Mouse (Mus musculus): ENCODE data around the gene Myof.

Myof gene

DNA sequence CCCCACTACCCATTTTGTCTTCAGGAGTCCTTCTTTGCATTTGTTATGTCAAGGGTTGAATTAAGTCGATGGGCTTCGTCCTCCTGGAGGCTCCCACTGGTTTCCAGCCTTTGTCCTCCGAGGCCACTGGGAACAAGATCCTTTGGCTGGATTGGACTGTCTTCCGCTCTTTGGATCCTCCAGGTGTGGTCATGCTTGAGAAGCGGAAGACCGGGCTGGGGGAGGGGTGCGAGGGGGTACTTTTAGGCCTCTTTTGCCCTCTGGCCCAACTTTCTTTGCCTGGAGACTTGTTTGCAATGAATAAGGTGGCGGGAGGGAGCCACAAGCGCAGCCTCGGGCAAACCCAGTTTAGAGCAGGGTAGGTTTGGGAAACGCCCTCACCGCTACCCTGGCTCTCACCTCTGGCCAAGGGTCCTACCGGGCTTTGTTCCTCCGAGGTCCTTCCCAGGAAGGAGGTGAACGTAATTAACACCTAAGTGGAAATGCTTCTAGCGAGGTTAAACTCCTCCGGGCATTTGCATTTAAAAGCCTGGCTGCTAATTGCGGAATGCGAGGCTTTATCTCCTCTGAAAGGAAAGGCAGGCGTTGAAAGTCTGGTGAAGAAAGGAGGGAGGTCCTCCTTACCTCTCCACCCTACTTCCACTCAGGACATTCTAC is 165.7 kb downstream of the Myof start:
- no peak for DNase-seq (ENCODE audit: low read depth, low spot score)

DNA sequence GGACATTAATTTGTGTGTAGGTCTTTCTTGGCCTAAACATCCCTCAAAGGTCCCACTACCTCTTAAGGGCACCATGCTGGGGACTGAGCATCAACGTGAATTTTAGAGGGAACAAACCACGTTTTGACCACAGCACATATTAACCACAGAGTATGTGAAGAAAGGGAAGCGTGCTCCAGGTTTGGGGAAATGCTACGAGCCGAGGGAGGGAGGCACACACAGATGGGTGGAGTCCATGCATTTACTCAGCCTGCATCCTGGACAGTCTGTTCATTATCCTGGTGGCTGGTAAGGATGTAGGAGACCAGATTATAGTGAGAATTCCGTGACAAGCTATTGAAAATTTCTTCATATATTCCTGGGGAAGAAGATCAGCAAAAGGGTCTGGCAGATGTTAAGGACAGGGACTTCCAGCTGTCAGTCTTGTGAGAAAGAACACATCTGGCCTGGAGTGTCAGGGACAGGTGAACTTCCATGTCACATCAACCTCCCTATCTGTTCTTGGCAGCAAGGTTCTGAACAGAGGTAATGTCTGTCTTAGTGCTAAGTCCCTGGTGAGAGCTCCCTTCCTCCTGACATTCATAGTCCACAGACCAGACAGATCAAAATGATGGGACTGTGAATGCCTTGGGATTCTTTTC is 166.7 kb downstream of the Myof start:
- DNase-seq (ENCODE audit: low read depth, low spot score): no peak

DNA sequence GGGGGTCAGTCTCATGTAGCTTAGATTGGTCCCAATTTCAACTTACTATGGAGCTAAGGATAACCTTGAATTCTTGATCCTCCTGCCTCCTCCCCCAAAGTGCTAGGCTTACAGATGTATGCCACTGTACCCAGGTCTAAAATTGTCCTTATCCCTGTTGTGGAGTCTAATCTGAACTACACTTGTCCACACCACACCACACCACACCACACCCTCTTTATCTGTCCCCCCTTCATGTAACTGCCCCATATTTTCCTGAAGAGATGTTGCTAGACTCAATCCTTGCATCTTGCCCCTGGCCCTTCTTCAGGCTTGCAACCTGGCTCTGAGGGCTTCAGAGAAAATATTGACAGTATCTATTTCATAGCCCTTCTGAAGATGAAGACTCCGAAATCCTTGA is 169.9 kb downstream of the Myof start:
- DNase-seq (ENCODE audit: low read depth, low spot score): no peak

DNA sequence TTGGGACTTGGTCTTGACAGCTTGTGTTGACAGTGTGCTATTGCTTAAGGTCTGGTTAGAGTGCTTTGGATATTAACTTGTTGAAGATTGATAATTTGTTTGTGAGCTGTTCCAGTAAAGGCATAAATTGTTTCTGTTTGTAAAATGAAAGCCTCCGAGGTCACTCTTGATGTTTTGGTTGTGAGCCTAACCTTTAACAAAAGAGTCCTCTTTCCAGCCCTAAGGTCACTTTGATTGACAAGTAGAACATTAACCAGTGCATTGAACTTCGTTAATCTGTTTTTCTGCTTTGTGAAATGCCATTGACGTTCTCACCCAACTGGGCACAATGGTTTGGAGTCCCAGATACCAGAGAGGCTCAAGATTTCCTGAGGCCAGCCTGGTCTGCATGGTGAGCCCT is 175.8 kb downstream of the Myof start:
- DNase-seq (ENCODE audit: low read depth, low spot score): no peak

DNA sequence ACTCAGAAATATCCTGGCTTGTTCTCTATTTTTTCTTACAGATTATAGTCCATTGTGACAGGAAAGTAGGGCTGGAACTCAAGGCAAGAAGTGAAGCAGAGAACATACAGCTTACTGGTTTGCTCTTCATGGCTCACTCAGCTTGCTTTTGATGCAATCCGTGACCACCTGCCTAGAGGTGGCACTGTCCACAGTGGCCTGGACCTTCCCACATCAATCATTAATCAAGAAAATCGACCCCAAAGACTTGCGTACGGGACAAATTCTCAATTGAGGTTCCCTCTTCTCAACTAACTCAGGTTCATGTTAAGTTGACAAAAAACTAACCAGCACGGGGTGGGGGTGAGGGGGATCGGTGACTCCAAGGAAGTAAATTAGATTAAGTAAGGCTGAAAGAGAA is 176.4 kb downstream of the Myof start:
- DNase-seq (ENCODE audit: low read depth, low spot score): no peak

DNA sequence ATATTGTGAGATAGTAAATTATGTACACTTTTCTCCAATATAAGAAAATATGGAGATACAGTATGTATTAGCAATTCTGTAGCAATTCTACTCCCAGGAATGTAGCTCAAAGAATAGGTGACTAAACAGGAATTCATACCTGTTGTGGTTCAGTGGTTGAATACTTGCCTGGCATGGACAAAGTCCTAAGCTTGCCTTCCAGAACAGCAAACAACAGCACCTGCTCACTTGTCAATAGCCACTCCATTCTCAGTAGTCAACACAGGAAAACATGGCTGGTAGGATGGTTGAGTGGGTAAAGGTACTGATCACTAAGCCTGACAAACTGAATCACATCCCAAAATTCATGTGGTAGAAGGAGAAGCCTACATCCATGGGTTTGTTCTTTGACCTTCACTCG is 182.2 kb downstream of the Myof start:
- no peak for DNase-seq (ENCODE audit: low read depth, low spot score)

DNA sequence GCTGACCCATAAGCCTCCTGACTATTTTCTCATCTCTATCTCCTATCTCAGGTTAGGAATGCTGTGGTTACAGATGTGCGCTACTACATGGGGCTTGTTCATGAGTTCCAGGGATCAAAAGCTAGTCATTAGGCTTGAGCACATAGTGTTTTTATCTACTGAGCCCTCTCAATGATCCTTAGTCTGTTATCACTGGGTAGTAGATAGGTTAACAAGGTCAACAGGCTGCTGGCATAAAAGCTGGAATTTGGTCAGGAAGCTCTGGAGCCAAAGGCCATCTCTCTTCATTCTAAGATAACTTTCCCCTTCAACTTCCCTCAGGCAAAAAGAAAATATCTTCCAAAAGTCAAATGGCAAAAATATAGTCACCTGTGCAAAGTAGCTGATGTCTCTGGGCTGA is 183.1 kb downstream of the Myof start:
- no peak for DNase-seq (ENCODE audit: low read depth, low spot score)

DNA sequence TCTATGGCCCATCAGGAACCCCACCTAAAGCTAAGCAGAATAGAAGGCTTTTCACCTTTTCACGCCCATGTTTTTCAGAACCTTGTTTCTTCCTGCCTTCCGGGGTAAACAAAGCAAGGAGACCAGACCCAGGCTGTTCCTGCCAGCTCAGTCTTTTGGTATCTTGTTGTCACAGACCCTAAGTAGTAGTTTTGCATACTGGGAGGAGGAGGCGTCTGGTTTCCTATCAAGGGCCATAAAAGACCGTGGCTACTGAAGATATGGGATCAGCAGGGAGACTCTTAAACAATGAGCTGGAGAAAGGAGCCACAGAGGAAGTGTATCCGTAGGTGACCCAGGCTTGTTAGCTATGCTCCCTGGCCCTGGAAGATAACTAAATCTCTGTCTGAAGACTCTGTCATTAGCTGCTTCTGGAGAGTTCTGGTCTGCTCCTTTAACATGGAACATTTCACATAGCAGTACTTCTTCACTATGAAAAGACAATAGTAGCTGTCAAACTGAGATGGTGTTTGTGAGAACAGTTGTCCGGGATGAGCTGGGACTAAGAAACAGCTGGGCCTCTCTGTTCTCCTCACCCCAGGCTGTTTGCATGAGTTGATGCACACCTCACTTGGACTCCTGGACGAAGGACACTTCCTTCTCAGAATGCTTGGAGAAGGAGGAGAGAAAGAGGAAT is 184.8 kb downstream of the Myof start:
- DNase-seq (ENCODE audit: low read depth, low spot score): no peak

DNA sequence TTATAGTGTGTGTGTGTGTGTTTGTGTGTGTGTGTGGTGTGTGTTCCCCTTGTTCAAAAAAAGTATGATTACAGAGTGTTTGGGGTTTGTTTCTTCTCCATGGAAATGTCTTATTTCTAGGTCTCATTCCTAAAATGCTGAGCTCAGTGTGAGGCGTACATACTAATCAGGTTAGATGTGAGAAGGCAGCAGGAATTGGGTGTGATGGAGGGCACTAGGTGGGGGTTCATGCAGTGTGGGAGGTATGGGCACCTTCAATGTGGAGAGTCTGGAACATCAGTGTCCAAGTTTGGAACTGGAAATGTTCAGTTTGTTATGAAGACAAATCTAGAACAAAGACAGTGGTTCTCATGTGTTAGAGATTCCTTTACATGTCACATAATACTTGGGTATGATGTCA is 191.3 kb downstream of the Myof start:
- no peak for DNase-seq (ENCODE audit: low read depth, low spot score)

DNA sequence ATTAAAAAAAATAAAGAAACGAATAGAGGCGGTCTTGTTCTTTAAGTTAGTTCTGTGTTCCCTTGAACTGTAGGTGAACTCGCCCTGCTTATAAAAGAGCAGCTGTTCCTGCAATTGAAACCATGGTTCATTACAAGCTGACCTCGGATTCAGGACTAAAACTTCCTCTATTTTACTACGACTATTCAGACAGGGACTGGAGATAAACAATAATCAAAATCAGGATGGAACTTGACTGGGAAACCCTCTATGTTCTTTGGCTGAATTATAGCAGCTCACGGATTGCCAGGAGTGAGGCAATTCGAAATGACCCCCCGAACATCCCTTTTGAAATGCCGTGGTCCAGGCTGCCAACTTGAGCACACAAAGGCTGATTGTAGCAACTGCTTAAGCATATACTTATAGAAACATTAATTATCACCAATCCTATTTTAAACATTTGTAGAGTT is 191.8 kb downstream of the Myof start:
- no peak for DNase-seq (ENCODE audit: low read depth, low spot score)
